Mouse (Mus musculus) limb, embryonic 15.5 days (tissue): ENCODE data around the gene Coro2a. TPM values are rescaled to one million over a fixed set of nuclear protein-coding genes. Genes with fewer than 3 reads are reported as not detected.
"Not testable (repeated sequence)": the region's sequence is repeated elsewhere in the genome, so short reads cannot be mapped to it uniquely, and the experiment has no call there.

ENCODE experiments used
- ATAC-seq: fragments of 200-750 bp; cut with Nextera tagmentation; 2 replicates; pipeline ENCODE4 v1.8.0; 2017; ENCODE audit warnings: low read depth, moderate TSS enrichment; ENCODE audit not compliant: insufficient number of reproducible peaks, low FRiP score, low TSS enrichment
- H3K27ac ChIP-seq: fragments of 300-500 bp; sonication (generic); 2 replicates; pipeline ENCODE4 v1.5.1; 2015; ENCODE audit warnings: moderate library complexity, mild to moderate bottlenecking, inconsistent platforms
- H3K27me3 ChIP-seq: fragments of 300-500 bp; sonication (generic); 2 replicates; pipeline ENCODE4 v1.6.1; 2015; ENCODE audit warnings: inconsistent platforms
- H3K36me3 ChIP-seq: fragments of 300-500 bp; sonication (generic); 2 replicates; pipeline ENCODE4 v1.6.1; 2015; ENCODE audit warnings: inconsistent platforms
- H3K4me1 ChIP-seq: fragments of 300-500 bp; sonication (generic); 2 replicates; pipeline ENCODE4 v1.6.1; 2015; ENCODE audit warnings: inconsistent platforms
- H3K4me2 ChIP-seq: fragments of 300-500 bp; sonication (generic); 2 replicates; pipeline ENCODE4 v1.6.1; 2015; ENCODE audit warnings: mild to moderate bottlenecking, inconsistent platforms
- H3K4me3 ChIP-seq: fragments of 300-500 bp; sonication (generic); 2 replicates; pipeline ENCODE4 v1.5.1; 2015; ENCODE audit warnings: mild to moderate bottlenecking, inconsistent platforms
- H3K9ac ChIP-seq: fragments of 300-500 bp; sonication (generic); 2 replicates; pipeline ENCODE4 v1.6.1; 2015; ENCODE audit warnings: inconsistent platforms
- H3K9me3 ChIP-seq: fragments of 300-500 bp; sonication (generic); 2 replicates; pipeline ENCODE4 v1.6.1; 2016; ENCODE audit warnings: inconsistent platforms
- WGBS: fragments of 180-500 bp; shearing (Covaris S2); methylation state at CpG from one replicate; pipeline ENCODE4 v1.1.7; 2015; 5-methylcytosine and 5-hydroxymethylcytosine counted together
- polyA plus RNA-seq: library from polyadenylated mRNA; unstranded; fragments of >200 nt; fragmentation: Nextera tagmentation; extraction: Ambion mirVana; gene quantifications from 2 replicates; pipeline ENCODE4 v1.2.1, GENCODE M21; 2015

The Coro2a gene
- polyA plus RNA-seq, 1 experiment from 2014 or later = 3.5 TPM

- Histone ChIP-seq H3K9me3 (no peaks in the 10 kb centered on the region), H3K27me3 (peaks cover 8% of the 10 kb centered on the region; the same call in 1 of the 2 replicates), H3K4me1 (no peaks in the 10 kb centered on the region), H3K4me2 (no peak overlapping the region), H3K36me3 (no peaks in the 10 kb centered on the region), H3K4me3 (no peak overlapping the region), H3K27ac (no peak overlapping the region), H3K9ac (no peak overlapping the region)
- WGBS = 4% methylated on average over 4 of the region's 4 CpGs
- ATAC-seq = no peak
These were observed 9.2 kb upstream of the Coro2a start for GRCm38 (mm10) chr4:46611181-46611580.

GRCm38 (mm10) chr4:46607601-46608000, 5.6 kb upstream of the Coro2a start:
- no peak for ATAC-seq
- Histone ChIP-seq H3K4me1 (no peaks in the 10 kb centered on the region), H3K9me3 (no peaks in the 10 kb centered on the region), H3K9ac (no peak overlapping the region), H3K4me3 (no peak overlapping the region), H3K4me2 (no peak overlapping the region), H3K27me3 (peaks cover 14% of the 10 kb centered on the region), H3K36me3 (no peaks in the 10 kb centered on the region), H3K27ac (no peak overlapping the region)
- 64% methylated on average over 3 of the region's 3 CpGs for WGBS

GRCm38 (mm10) chr4:46605451-46605850, 3.4 kb upstream of the Coro2a start:
- H3K9ac ChIP-seq = no peak overlapping the region
- ATAC-seq = no peak
- H3K4me2 ChIP-seq = no peak overlapping the region
- 59% methylated on average over 11 of the region's 11 CpGs for WGBS
- peaks cover 30% of the 10 kb centered on the region for H3K27me3 ChIP-seq
- H3K9me3 ChIP-seq = no peaks in the 10 kb centered on the region
- no peaks in the 10 kb centered on the region for H3K36me3 ChIP-seq
- no peak overlapping the region for H3K4me3 ChIP-seq
- H3K27ac ChIP-seq = no peak overlapping the region
- H3K4me1 ChIP-seq = peaks cover 12% of the 10 kb centered on the region

DNA sequence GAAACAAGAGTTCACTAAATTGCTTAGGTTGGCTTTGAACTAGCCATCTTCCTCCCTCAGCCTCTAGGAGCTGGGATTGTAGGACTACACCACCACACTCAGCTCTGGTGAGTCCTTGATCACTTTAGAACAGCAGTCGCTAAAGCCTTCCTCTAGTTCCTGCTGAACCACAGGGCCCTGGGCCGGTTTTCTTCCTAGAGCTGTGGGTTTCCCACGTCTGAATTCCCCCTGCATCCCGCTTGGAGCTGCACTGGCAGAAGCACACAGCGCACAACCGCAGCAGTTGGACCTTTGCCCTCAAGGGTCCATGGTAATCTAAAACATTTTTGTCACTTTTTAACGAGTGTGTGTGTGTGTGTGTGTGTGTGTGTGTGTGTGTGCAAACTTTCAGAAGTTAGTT, 702 bp upstream of the Coro2a start:
- H3K4me1 ChIP-seq = peaks cover 12% of the 10 kb centered on the region
- 53% methylated on average over 7 of the region's 7 CpGs for WGBS
- H3K9ac ChIP-seq = no peak overlapping the region
- H3K27ac ChIP-seq = no peak overlapping the region
- H3K36me3 ChIP-seq = no peaks in the 10 kb centered on the region
- H3K4me2 ChIP-seq = no peak overlapping the region
- ATAC-seq = no peak
- no peak overlapping the region for H3K4me3 ChIP-seq
- H3K27me3 ChIP-seq = peaks cover 49% of the 10 kb centered on the region
- no peaks in the 10 kb centered on the region for H3K9me3 ChIP-seq

- peaks cover 12% of the 10 kb centered on the region for H3K4me1 ChIP-seq
- peaks cover 53% of the 10 kb centered on the region for H3K27me3 ChIP-seq
- peak overlapping the region; percentile 50 for H3K9ac ChIP-seq
- under 1% methylated on average over 46 of the region's 52 CpGs for WGBS
- no peak overlapping the region for H3K27ac ChIP-seq
- peak overlapping the region; percentile 58 for H3K4me3 ChIP-seq
- no peaks in the 10 kb centered on the region for H3K9me3 ChIP-seq
- ATAC-seq = no peak
- peak overlapping the region; percentile 97 for H3K4me2 ChIP-seq
- H3K36me3 ChIP-seq = no peaks in the 10 kb centered on the region
These were observed 651 bp downstream of the Coro2a start for GRCm38 (mm10) chr4:46601258-46601843.

- Histone ChIP-seq H3K4me2 (peak overlapping the region; percentile 97), H3K9me3 (no peaks in the 10 kb centered on the region), H3K9ac (peak overlapping the region; percentile 50; the same call in 1 of the 2 replicates), H3K4me3 (peak overlapping the region; percentile 58), H3K36me3 (no peaks in the 10 kb centered on the region), H3K27me3 (peaks cover 53% of the 10 kb centered on the region), H3K27ac (no peak overlapping the region), H3K4me1 (peaks cover 12% of the 10 kb centered on the region)
- ATAC-seq = no peak
- WGBS = 31% methylated on average over 20 of the region's 20 CpGs
These were observed 1.3 kb downstream of the Coro2a start for GRCm38 (mm10) chr4:46600473-46601257.

DNA sequence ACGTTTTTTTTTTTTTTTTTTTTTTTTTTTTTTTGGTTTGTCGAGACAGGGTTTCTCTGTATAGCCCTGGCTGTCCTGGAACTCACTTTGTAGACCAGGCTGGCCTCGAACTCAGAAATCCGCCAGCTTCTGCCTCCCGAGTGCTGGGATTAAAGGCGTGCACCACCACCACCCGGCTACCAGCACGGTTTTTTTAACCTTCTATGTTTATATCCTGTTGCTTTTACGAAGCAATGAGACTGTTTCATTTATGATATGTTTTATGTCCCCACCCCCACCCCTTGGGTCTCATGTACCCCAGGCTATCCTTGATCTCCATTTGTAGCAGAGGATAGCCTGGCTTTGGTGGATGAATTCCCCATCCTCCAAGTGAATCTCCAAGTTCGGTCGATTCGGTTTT, 2.4 kb downstream of the Coro2a start:
- H3K9me3 ChIP-seq, H3K4me3 ChIP-seq, H3K27ac ChIP-seq, H3K9ac ChIP-seq, ATAC-seq, H3K4me2 ChIP-seq, H3K36me3 ChIP-seq: not testable (repeated sequence)
- H3K27me3 ChIP-seq = peaks cover 53% of the 10 kb centered on the region
- peaks cover 12% of the 10 kb centered on the region for H3K4me1 ChIP-seq
- 76% methylated on average over 12 of the region's 12 CpGs for WGBS

DNA sequence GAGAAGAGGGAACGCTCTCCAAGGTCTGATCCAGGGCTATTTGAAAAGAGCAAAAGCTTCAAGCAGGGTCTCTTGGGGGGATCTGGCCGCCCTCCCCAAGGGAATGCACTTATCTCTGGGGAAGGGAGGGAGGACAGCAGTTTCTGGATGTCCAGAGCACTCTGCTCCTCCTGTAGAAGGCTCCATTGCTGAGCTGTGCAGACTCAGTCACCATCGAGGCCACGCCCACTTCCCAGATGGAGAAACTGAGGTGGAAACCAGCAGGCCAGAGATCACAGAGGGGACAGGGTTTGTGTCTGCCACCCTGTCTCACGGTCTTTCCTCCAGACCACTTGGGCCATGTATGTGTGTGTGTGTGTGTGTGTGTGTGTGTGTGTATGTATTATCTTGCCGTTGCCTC, 3.0 kb downstream of the Coro2a start:
- 77% methylated on average over 6 of the region's 6 CpGs for WGBS
- Histone ChIP-seq H3K27me3 (peaks cover 53% of the 10 kb centered on the region), H3K4me1 (peaks cover 12% of the 10 kb centered on the region), H3K9ac (no peak overlapping the region), H3K27ac (no peak overlapping the region), H3K36me3 (no peaks in the 10 kb centered on the region), H3K4me2 (no peak overlapping the region), H3K4me3 (no peak overlapping the region), H3K9me3 (no peaks in the 10 kb centered on the region)
- no peak for ATAC-seq

GRCm38 (mm10) chr4:46598111-46598510, 3.9 kb downstream of the Coro2a start:
- Histone ChIP-seq H3K4me1 (peaks cover 12% of the 10 kb centered on the region), H3K9ac (no peak overlapping the region), H3K4me2 (no peak overlapping the region), H3K27ac (no peak overlapping the region), H3K9me3 (no peaks in the 10 kb centered on the region), H3K36me3 (no peaks in the 10 kb centered on the region), H3K4me3 (no peak overlapping the region), H3K27me3 (peaks cover 48% of the 10 kb centered on the region)
- ATAC-seq = no peak
- WGBS = 70% methylated on average over 10 of the region's 10 CpGs

DNA sequence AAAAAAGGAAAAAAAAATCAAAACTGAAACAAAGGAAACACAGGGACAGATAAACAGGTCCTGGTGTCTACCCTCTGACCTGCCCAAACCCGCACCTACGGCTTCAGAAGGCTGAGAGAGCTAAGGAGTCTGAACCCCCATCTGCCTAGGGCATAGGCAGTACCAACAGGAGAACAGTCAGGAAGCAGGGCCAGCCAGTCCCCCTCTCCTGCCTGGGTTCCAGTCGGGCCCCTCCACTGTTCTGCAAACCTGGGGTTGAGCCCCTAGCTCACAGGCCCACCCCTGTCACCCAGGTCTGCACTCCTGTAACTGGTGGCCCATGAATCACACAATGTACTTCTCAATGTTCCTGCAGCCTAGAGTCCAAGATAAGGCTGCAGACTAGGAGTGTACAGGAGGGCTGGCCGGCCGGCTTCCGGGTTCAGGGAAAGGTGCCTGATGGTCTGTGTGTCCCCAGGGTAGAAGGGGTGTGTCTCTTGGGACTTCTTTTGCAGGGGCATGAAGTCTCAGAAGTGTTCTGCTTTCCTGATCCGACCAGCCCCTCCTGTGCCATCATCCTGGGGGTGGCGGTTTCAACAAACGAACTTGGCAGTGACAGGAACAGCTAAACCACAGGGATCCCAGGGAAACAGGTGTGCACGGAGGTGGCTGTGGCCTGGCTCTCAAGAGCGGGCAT, 4.6 kb downstream of the Coro2a start:
- no peak for ATAC-seq
- no peaks in the 10 kb centered on the region for H3K9me3 ChIP-seq
- H3K27ac ChIP-seq = no peak overlapping the region
- no peak overlapping the region for H3K4me3 ChIP-seq
- H3K4me1 ChIP-seq = peaks cover 12% of the 10 kb centered on the region
- H3K36me3 ChIP-seq = no peaks in the 10 kb centered on the region
- H3K9ac ChIP-seq = no peak overlapping the region
- H3K27me3 ChIP-seq = peaks cover 41% of the 10 kb centered on the region
- WGBS = 64% methylated on average over 11 of the region's 11 CpGs
- H3K4me2 ChIP-seq = no peak overlapping the region

- Histone ChIP-seq H3K27ac (no peak overlapping the region), H3K4me2 (no peak overlapping the region), H3K4me1 (peaks cover 5% of the 10 kb centered on the region), H3K9me3 (no peaks in the 10 kb centered on the region), H3K36me3 (no peaks in the 10 kb centered on the region), H3K9ac (no peak overlapping the region), H3K4me3 (no peak overlapping the region), H3K27me3 (peaks cover 34% of the 10 kb centered on the region)
- ATAC-seq = no peak
- WGBS = 65% methylated on average over 6 of the region's 6 CpGs
These were observed 5.6 kb downstream of the Coro2a start for GRCm38 (mm10) chr4:46596398-46596797.

- H3K9me3 ChIP-seq = no peaks in the 10 kb centered on the region
- peaks cover 16% of the 10 kb centered on the region for H3K27me3 ChIP-seq
- ATAC-seq = no peak
- H3K36me3 ChIP-seq = no peaks in the 10 kb centered on the region
- no peak overlapping the region for H3K27ac ChIP-seq
- no peak overlapping the region for H3K4me2 ChIP-seq
- 72% methylated on average over 5 of the region's 5 CpGs for WGBS
- H3K4me1 ChIP-seq = no peaks in the 10 kb centered on the region
- H3K9ac ChIP-seq = no peak overlapping the region
- no peak overlapping the region for H3K4me3 ChIP-seq
These were observed 7.9 kb downstream of the Coro2a start for GRCm38 (mm10) chr4:46594131-46594530.
